10 mouse cellular contexts compared by ENCODE assay signal in the genomic region with DNA sequence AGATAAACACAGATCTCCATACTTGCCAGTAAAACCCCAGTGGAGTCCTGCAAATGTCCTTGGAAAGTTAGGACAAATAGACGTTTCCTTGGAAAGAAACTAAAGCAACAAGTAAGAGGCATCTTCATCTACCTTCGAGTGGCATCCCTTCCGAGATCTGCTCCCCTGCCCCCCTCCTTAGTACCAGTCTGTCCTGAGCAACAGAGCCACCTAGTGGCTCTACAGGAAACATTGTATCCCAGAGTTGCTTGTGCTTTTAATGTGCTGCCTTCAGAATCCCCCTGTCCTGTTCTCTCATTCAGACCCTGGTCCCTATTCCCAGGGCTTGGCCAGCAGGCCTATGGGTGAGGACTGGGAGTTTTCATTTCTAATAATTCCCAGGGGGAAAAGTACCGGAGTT.
DNase-seq lines count a peak whose midpoint lies in the region; ATAC-seq and TF ChIP-seq lines count a peak whose summit lies in the region.
"Had no signal": no experiment of that assay in that cellular context is flagged by ENCODE, and none has a peak within 500 bp of the region (broad histone marks: within the 10 kb centered on the region; RNA-seq: fewer than 3 reads in every experiment).

No protein-coding gene starts in this region.

- no peak for TF ChIP-seq EP300 in heart, adult 2 months (IDR thresholded peaks at IDR 0.05; ENCODE audit: insufficient read depth, low read depth, low read length)

- intact Hi-C loops in heart, adult 2 months (cut with DNase I): no loop called here
- intact Hi-C loops in heart, postnatal 25 days (cut with DNase I): no loop called here

- no peaks in the 10 kb centered on the region for H3K79me2 ChIP-seq in heart, adult 2 months (replicated peaks; ENCODE audit: control insufficient read depth, insufficient read depth, low read length)

- H3K36me3 ChIP-seq in heart, adult 2 months (ENCODE audit: control insufficient read depth, insufficient read depth, low read length): no peaks in the 10 kb centered on the region
- no peaks in the 10 kb centered on the region for H3K36me3 ChIP-seq in midbrain, embryonic 10.5 days
- no peaks in the 10 kb centered on the region for H3K36me3 ChIP-seq in midbrain, embryonic 15.5 days (replicated peaks)
- H3K36me3 ChIP-seq: hindbrain, embryonic 15.5 days; neural tube, embryonic 12.5 days had no signal

- H3K27me3 ChIP-seq in heart, adult 2 months (ENCODE audit: control insufficient read depth, insufficient read depth, low read length): no peaks in the 10 kb centered on the region
- H3K27me3 ChIP-seq in midbrain, embryonic 10.5 days (ENCODE audit: low read depth, poor library complexity, severe bottlenecking): no peaks in the 10 kb centered on the region
- H3K27me3 ChIP-seq in midbrain, embryonic 15.5 days (replicated peaks): no peaks in the 10 kb centered on the region
- H3K27me3 ChIP-seq: hindbrain, embryonic 15.5 days; neural tube, embryonic 12.5 days had no signal

- no peak overlapping the region for H3K27ac ChIP-seq in heart, adult 2 months
- no peak overlapping the region for H3K27ac ChIP-seq in midbrain, embryonic 10.5 days (replicated peaks)
- no peak overlapping the region for H3K27ac ChIP-seq in midbrain, embryonic 15.5 days
- H3K27ac ChIP-seq: hindbrain, embryonic 15.5 days; neural tube, embryonic 12.5 days had no signal

- peak; percentile 46 for TF ChIP-seq CTCF in heart, adult 2 months (IDR thresholded peaks at IDR 0.05)
- TF ChIP-seq CTCF in brain, embryonic 14.5 days (IDR thresholded peaks at IDR 0.05; ENCODE audit: borderline replicate concordance, extremely low read depth, insufficient read depth, insufficient read length): peak; percentile 59; the same call in 1 of the 2 replicates

- no peak overlapping the region for H3K9ac ChIP-seq in heart, adult 2 months (ENCODE audit: low read depth, low read length)
- no peak overlapping the region for H3K9ac ChIP-seq in midbrain, embryonic 15.5 days
- H3K9ac ChIP-seq: hindbrain, embryonic 15.5 days; neural tube, embryonic 12.5 days had no signal

- no peak overlapping the region for H3K4me3 ChIP-seq in heart, adult 2 months
- no peak overlapping the region for H3K4me3 ChIP-seq in midbrain, embryonic 10.5 days
- H3K4me3 ChIP-seq in midbrain, embryonic 15.5 days: no peak overlapping the region
- H3K4me3 ChIP-seq: hindbrain, embryonic 15.5 days; neural tube, embryonic 12.5 days had no signal

- H3K4me1 ChIP-seq in heart, adult 2 months (ENCODE audit: control insufficient read depth, insufficient read depth, low read length): no peaks in the 10 kb centered on the region
- no peaks in the 10 kb centered on the region for H3K4me1 ChIP-seq in midbrain, embryonic 10.5 days
- no peaks in the 10 kb centered on the region for H3K4me1 ChIP-seq in midbrain, embryonic 15.5 days
- H3K4me1 ChIP-seq: hindbrain, embryonic 15.5 days; neural tube, embryonic 12.5 days had no signal

- no peak overlapping the region for H3K4me2 ChIP-seq in midbrain, embryonic 15.5 days
- H3K4me2 ChIP-seq: hindbrain, embryonic 15.5 days; neural tube, embryonic 12.5 days had no signal

- H3K9me3 ChIP-seq in midbrain, embryonic 10.5 days (replicated peaks): no peaks in the 10 kb centered on the region
- no peaks in the 10 kb centered on the region for H3K9me3 ChIP-seq in midbrain, embryonic 15.5 days
- H3K9me3 ChIP-seq: hindbrain, embryonic 15.5 days; neural tube, embryonic 12.5 days had no signal

- no peak for DNase-seq in heart, adult 2 months
- no peak for DNase-seq in heart, postnatal 25 days (ENCODE audit: low spot score)
- DNase-seq in midbrain, embryonic 10.5 days (ENCODE audit: low spot score): peak; percentile 18
- peak; percentile 56 for DNase-seq in brain, embryonic 14.5 days (ENCODE audit: low read depth)
- DNase-seq in frontal cortex, postnatal 10 days (ENCODE audit: low spot score in 2 of 2): no peak
- no peak for DNase-seq in urinary bladder, adult 2 months (ENCODE audit: low spot score)

- no peak for ATAC-seq in midbrain, embryonic 15.5 days (replicated peaks)
- ATAC-seq in megakaryocyte progenitor cell, adult 5-6 weeks (replicated peaks; ENCODE audit: poor library complexity): 0 out of 2 replicates have a peak, but pooled peaks have one; percentile 46

- TF ChIP-seq POLR2A in heart, adult 2 months (IDR thresholded peaks at IDR 0.05; ENCODE audit: insufficient read depth, low read depth, low read length): no peak
- TF ChIP-seq POLR2A in brain, embryonic 14.5 days (IDR thresholded peaks at IDR 0.05; ENCODE audit: borderline replicate concordance, extremely low read depth, insufficient read depth, insufficient read length, poor library complexity, severe bottlenecking): no peak

- WGBS in heart, adult 2 months: 18% methylated on average over 4 of the region's 4 CpGs
- WGBS in midbrain, embryonic 10.5 days: 32% methylated on average over 4 of the region's 4 CpGs
- 22% methylated on average over 4 of the region's 4 CpGs for WGBS in midbrain, embryonic 15.5 days

Comparison
In these comparisons a context has a peak if more than half of its experiments do, and no peak if none do; other contexts are left out.
1. DNase-seq: peak in midbrain, embryonic 10.5 days (single experiment) and brain, embryonic 14.5 days (single experiment); none in heart, adult 2 months (0 of 2), heart, postnatal 25 days (single experiment), frontal cortex, postnatal 10 days (0 of 2) and urinary bladder, adult 2 months (single experiment).